Mouse (Mus musculus) hindbrain, embryonic 10.5 days (tissue): Measurements from ENCODE around the gene Glycam1. TPM values are rescaled to one million over a fixed set of nuclear protein-coding genes. Genes with fewer than 3 reads are reported as not detected.
A peak's percentile ranks its signal among the peaks of the same experiment; 100 is the strongest.
"Not testable (repeated sequence)": the region's sequence is repeated elsewhere in the genome, so short reads cannot be mapped to it uniquely, and the experiment has no call there.

ENCODE experiments used
- DNase-seq: peaks from one replicate; pipeline ENCODE4 v3.0.0-alpha.2; 2017; ENCODE audit warnings: low spot score
- H3K27ac ChIP-seq: fragments of 300-500 bp; sonication (generic); 2 replicates; pipeline ENCODE4 v1.5.1; 2016; ENCODE audit warnings: mild to moderate bottlenecking, moderate library complexity
- H3K27me3 ChIP-seq: fragments of 300-500 bp; sonication (generic); 2 replicates; pipeline ENCODE4 v1.6.1; 2016; ENCODE audit warnings: mild to moderate bottlenecking; ENCODE audit not compliant: poor library complexity, insufficient read depth, severe bottlenecking
- H3K36me3 ChIP-seq: fragments of 300-500 bp; sonication (generic); 2 replicates; pipeline ENCODE4 v1.6.1; 2016; ENCODE audit warnings: mild to moderate bottlenecking, moderate library complexity
- H3K4me1 ChIP-seq: fragments of 300-500 bp; sonication (generic); replicated peaks from 2 replicates; pipeline ENCODE4 v1.6.1; 2016; ENCODE audit warnings: mild to moderate bottlenecking
- H3K4me3 ChIP-seq: fragments of 300-500 bp; sonication (generic); 2 replicates; pipeline ENCODE4 v1.5.1; 2016; ENCODE audit warnings: mild to moderate bottlenecking, moderate library complexity
- H3K9me3 ChIP-seq: fragments of 300-500 bp; sonication (generic); 2 replicates; pipeline ENCODE4 v1.6.1; 2016; ENCODE audit warnings: mild to moderate bottlenecking, moderate library complexity
- WGBS: fragments of 180-500 bp; shearing (Covaris S2); methylation state at CpG from one replicate; pipeline ENCODE4 v1.1.7; 2016; 5-methylcytosine and 5-hydroxymethylcytosine counted together
- polyA plus RNA-seq: library from polyadenylated mRNA; unstranded; fragments of >200 nt; fragmentation: Nextera tagmentation; extraction: Ambion mirVana; gene quantifications from 2 replicates; pipeline ENCODE4 v1.2.1, GENCODE M21; 2016

The Glycam1 gene
- polyA plus RNA-seq = not detected in 2 replicates

DNA sequence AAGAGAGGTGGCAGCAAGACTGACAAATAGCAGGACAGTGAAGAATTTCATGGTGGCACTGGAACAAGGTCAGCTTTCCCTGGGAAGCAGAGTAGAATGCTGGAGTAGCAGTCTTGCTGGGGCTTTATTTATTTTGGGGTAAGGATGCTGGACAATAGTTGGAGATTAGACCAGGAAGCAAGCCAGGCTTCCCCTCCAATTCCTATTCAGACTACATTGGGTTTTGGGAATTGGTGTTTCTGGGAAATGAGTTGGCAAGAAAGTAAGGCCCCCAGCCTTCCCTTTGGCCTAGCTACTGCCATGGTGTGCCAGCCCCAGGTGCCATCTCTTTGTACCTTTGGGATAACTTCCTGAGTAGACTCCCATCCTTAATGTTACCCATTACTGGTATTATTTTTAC lies at the start of gene Glycam1:
Glycam1 (minus strand) TSS at position 101 of the 400 bp plus-strand sequence.
- Histone ChIP-seq H3K9me3 (no peaks in the 10 kb centered on the region), H3K4me3 (no peak within 1 kb of the TSS), H3K27me3 (no peaks in the 10 kb centered on the region), H3K27ac (no peak within 1 kb of the TSS), H3K4me1 (no peaks in the 10 kb centered on the region), H3K36me3 (no peaks in the 10 kb centered on the region)
- no peak for DNase-seq

DNA sequence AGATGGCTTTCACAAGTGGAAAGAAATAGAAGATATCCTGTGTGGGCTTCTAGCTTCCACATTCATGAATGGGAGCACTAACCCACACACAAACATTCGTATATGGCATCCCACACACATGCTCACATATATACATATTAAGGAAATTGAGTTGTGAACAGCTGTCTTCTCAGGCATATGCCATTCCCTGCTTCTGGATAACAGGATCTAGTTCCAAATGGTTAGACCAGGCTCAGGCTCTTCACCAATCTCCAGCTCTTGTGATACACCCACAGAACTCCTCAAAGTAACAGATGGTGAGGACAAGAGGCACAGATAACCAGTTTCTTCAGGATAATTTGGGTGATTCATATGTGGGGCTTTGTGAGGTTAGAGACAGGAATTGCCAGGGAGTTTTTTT lies 39.6 kb upstream of the Glycam1 start:
- Histone ChIP-seq H3K9me3 (peaks cover 5% of the 10 kb centered on the region; the same call in 1 of the 2 replicates), H3K27me3 (no peaks in the 10 kb centered on the region), H3K4me1 (no peaks in the 10 kb centered on the region), H3K27ac (no peak overlapping the region), H3K36me3 (no peaks in the 10 kb centered on the region), H3K4me3 (no peak overlapping the region)
- no peak for DNase-seq
- 86% methylated on average over 1 of the region's 1 CpGs for WGBS

DNA sequence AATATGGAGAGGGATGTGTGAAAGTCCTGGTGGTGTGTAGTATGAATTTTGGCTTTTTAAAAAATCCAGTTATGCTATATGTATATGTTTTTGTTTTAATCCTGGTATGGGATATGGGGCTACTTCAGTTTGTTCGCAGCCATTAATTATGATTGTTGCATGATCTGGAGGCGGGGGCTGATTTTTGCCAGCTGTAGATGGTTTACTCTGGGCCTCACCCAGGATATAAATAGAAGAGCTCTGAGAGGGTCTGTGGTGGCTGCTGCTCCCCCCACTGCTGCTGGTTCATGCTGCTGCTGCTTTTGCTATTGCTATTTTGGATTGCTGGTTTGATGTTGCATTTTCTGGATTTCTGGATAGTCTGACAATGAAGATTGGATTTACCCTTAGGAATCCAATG lies 25.9 kb upstream of the Glycam1 start:
- Histone ChIP-seq H3K27ac (no peak overlapping the region), H3K36me3 (no peaks in the 10 kb centered on the region), H3K27me3 (no peaks in the 10 kb centered on the region), H3K4me1 (no peaks in the 10 kb centered on the region), H3K9me3 (peaks cover 3% of the 10 kb centered on the region; the same call in 1 of the 2 replicates), H3K4me3 (no peak overlapping the region)
- no peak for DNase-seq
- WGBS = 95% methylated on average over 2 of the region's 2 CpGs

DNA sequence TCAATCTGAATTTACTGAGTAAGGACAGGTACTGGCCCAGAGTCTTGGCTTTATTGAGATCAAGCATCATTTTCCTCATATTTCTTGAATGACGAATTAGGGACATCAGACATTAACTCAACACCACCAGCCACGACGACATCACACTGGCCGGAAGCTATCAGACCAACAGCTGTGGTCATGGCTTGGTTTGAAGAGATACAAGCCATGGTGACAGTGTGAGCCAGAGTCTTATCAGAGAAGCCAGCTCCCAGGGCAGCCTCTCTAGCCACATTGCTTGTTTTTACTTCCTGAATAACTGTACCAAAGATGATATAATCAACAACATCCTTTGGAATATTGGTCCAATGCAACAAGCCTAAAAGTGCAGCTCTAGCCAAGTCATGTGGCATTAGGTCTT lies 22.9 kb upstream of the Glycam1 start:
- H3K9me3 ChIP-seq, H3K27me3 ChIP-seq, H3K4me3 ChIP-seq, H3K27ac ChIP-seq, DNase-seq, H3K36me3 ChIP-seq, H3K4me1 ChIP-seq: not testable (repeated sequence)
- WGBS = 90% methylated on average over 4 of the region's 4 CpGs

DNA sequence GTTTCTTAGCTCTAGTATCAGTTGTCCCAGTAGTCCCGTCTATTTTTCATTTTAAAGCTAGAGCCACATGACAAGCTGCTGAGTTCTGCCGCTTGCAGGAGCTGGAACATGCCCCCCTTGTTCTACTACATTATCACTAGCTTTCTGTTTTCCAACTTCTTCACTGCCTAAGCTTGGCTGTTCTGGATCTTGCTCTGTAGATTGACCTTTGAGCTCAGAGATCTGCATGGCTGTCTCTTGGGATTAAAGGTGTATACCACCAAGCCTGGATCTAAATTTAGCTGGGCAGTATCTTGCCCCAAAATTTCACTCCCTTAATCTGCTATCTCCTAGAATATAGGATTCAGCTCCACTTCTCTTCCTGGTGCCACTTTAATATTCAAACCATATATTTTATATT lies 21.0 kb upstream of the Glycam1 start:
- Histone ChIP-seq H3K4me3 (no peak overlapping the region), H3K4me1 (no peaks in the 10 kb centered on the region), H3K36me3 (no peaks in the 10 kb centered on the region), H3K27me3 (no peaks in the 10 kb centered on the region), H3K27ac (no peak overlapping the region), H3K9me3 (no peaks in the 10 kb centered on the region)
- no peak for DNase-seq
- 82% methylated on average over 2 of the region's 2 CpGs for WGBS

DNA sequence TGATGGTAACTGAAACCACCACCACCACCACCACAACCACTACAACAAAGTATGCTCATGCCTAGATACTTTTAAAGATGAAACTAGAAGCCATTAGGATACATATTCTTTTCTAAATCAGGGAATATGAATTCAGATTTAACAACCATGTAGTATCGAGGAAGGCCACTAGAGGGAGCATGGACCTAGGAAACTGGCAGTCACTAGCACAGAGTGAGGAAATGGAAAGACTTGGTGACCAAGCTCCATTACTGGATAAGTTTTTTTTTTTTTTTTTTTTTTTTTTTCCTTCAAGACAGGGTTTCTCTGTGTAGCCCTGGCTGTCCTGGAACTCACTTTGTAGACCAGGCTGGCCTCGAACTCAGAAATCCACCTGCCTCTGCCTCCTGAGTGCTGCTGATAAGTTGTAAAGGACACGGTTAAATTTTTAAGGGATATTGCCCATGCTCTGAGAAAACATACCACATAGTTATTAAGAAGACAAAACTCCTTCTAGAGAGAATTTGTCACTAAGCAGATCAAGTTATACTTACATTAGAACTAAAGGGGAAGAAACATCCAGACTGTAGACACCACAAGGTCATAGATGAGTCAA lies 12.7 kb downstream of the Glycam1 start:
- 44% methylated on average over 3 of the region's 3 CpGs for WGBS
- Histone ChIP-seq H3K36me3 (no peaks in the 10 kb centered on the region), H3K27ac (no peak overlapping the region), H3K27me3 (no peaks in the 10 kb centered on the region), H3K4me3 (no peak overlapping the region), H3K9me3 (no peaks in the 10 kb centered on the region), H3K4me1 (no peaks in the 10 kb centered on the region)
- DNase-seq = no peak

DNA sequence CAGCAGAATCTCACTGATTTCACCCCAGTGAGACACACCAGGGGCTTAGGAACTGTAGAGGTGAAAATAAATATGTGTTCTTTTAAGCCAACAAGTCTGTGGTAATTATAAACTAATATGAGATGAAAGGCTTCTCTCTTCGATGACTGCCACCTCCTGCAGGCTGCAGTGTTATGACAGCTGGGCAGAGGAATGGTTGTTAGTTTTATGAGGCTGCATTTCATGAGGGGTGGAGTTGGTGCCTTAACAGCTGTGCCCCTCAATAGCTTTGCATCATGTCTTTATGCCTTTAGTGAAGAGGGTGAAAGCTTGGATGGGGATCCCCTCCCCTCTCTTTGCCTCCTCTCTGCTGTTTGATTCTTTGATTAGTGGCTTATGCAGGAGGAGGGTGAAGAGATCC lies 13.8 kb downstream of the Glycam1 start:
- Histone ChIP-seq H3K27ac (no peak overlapping the region), H3K9me3 (no peaks in the 10 kb centered on the region), H3K4me1 (no peaks in the 10 kb centered on the region), H3K4me3 (no peak overlapping the region), H3K27me3 (no peaks in the 10 kb centered on the region), H3K36me3 (no peaks in the 10 kb centered on the region)
- 39% methylated on average over 1 of the region's 1 CpGs for WGBS
- no peak for DNase-seq

DNA sequence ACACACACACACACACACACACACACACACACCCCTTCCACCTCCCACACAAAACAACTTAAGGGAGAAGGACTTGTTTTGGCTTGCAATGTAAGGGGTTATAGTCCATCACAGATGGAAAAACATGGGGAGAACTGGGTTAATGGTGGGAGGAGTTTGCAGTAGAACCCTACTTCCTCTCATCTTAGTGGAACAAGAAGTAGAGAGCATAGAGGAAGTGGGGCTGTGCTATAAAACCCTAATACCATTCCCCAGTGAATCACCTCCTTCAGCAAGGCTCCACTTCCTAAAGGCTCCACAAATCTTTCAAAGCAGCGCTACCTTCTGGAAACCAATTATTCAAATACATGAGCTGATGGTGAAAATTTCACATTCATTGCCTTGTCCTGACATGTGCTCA lies 15.4 kb downstream of the Glycam1 start:
- WGBS = 86% methylated on average over 1 of the region's 1 CpGs
- H3K4me3 ChIP-seq = no peak overlapping the region
- no peak for DNase-seq
- H3K27ac ChIP-seq = no peak overlapping the region
- no peaks in the 10 kb centered on the region for H3K36me3 ChIP-seq
- no peaks in the 10 kb centered on the region for H3K4me1 ChIP-seq
- H3K27me3 ChIP-seq = no peaks in the 10 kb centered on the region
- no peaks in the 10 kb centered on the region for H3K9me3 ChIP-seq

DNA sequence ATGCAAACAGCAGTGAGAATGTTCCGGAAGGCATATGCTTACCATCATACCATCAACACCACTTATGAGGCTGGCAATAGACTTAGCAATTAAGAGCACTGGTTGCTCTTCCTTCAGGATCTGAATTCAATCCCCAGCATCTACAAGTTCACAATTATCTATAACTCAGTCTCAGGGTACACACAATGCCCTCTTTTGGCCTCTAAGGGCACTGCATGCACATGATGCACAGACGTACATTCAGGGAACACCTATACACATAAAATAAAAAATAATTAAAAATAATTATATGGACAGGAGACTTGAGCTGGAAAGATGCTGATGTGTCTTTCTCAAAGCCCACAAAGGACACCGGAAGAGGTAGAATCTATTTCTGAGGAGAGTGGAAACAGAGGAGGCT lies 16.9 kb downstream of the Glycam1 start:
- no peak overlapping the region for H3K27ac ChIP-seq
- no peak overlapping the region for H3K4me3 ChIP-seq
- no peaks in the 10 kb centered on the region for H3K9me3 ChIP-seq
- DNase-seq = no peak
- H3K4me1 ChIP-seq = 0 out of 2 replicates have a peak, but pooled peaks cover 5% of the 10 kb centered on the region
- no peaks in the 10 kb centered on the region for H3K27me3 ChIP-seq
- H3K36me3 ChIP-seq = no peaks in the 10 kb centered on the region
- WGBS = 81% methylated on average over 3 of the region's 3 CpGs

DNA sequence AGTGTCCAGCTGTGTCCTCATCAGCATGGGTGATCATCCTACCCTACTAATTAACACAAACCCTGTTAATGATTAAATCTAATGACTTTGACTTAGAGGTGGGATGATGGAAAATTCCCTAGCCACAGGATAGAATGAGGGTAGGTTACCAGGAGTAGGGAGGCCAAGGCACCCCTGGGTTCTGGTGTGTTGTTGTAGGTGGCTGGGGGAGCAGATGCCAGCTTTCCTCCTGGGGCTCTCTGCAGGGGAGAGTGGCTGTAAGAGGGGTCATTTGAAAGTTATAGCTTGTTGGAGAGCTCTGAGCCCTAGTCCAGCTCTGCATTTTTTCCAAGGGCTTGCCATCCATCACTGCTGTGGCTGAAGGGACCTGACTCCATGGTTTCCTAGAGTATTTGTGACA lies 22.4 kb downstream of the Glycam1 start:
- Histone ChIP-seq H3K27me3 (peaks cover 27% of the 10 kb centered on the region), H3K4me1 (peaks cover 22% of the 10 kb centered on the region), H3K27ac (no peak overlapping the region), H3K36me3 (no peaks in the 10 kb centered on the region), H3K9me3 (no peaks in the 10 kb centered on the region), H3K4me3 (no peak overlapping the region)
- no peak for DNase-seq

DNA sequence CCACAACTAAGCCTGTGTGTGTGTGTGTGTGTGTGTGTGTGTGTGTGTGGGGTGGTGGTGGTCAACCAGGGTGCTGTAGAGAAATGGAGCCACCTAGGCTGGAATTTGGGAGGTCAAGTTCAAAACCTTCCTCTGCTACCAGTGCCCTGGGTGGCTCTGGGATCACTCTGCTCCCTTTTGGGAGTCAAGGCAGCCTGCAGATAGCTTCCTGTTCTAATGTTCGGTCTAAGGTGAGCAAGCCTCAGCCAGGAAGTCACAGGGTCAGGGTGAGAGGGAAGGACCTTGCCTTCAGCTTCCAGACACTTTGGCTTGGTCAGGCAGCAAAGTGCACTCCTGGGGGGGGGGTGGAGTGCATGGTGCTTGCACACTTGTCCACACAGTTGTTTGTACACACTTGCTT lies 24.2 kb downstream of the Glycam1 start:
- Histone ChIP-seq H3K4me3 (no peak overlapping the region), H3K36me3 (no peaks in the 10 kb centered on the region), H3K27me3 (peaks cover 44% of the 10 kb centered on the region), H3K27ac (no peak overlapping the region), H3K9me3 (no peaks in the 10 kb centered on the region), H3K4me1 (peaks cover 35% of the 10 kb centered on the region)
- DNase-seq = no peak
- WGBS = 75% methylated on average over 1 of the region's 1 CpGs

DNA sequence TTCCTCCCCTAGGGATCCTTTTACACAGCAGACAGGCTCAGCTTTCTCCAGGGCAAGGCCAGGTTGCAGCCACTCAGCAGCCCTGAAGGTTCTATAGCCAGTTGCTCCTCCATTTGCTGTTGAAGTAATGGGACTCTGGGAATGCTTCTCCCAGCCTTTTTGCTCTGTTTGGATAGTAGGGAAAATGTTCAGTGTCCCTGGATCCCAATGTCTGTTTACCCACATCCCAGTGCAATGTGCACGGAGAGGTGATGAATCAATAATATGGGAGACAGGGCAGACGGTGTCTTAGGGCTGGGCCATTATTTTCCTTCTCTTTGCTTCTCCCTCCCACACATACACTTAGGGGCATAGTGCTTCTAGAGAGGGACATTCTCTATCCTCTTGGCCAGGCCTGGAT lies 25.6 kb downstream of the Glycam1 start:
- H3K4me1 ChIP-seq = peaks cover 48% of the 10 kb centered on the region
- H3K36me3 ChIP-seq = no peaks in the 10 kb centered on the region
- no peak overlapping the region for H3K27ac ChIP-seq
- 64% methylated on average over 2 of the region's 2 CpGs for WGBS
- DNase-seq = no peak
- H3K9me3 ChIP-seq = no peaks in the 10 kb centered on the region
- H3K4me3 ChIP-seq = no peak overlapping the region
- peaks cover 50% of the 10 kb centered on the region for H3K27me3 ChIP-seq

DNA sequence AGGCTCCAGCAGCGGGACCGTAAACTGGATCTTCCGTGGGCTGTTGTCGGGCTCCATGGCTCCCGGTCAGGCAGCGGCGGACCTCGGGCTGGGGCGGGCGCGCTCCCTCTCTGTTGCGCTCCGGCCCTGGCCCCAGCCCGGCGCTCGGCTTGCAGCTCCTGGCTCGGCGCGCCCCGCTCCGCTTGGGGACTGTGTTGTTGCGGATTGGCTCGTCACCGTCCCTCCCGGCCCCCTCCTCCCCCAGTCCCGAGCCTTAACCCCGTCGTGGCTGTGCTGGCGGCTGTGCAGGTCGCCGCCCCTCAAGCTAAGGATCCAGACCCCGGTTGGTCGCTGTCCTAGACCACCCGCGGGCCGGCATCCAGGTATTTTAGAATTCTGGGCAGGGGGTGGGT lies 27.1 kb downstream of the Glycam1 start, which contains the start of gene Ppp1r1a:
Ppp1r1a (minus strand) TSS at position 182 of the 392 bp plus-strand sequence.
- WGBS = under 1% methylated on average over 36 of the region's 36 CpGs

More for the DNA sequence above, 27.1 kb downstream of the Glycam1 start, which contains the start of gene Ppp1r1a:
- no peaks in the 10 kb centered on the region for H3K36me3 ChIP-seq
- H3K27me3 ChIP-seq = peaks cover 50% of the 10 kb centered on the region
- peak within 1 kb of the TSS; percentile 88 for H3K27ac ChIP-seq
- peaks cover 48% of the 10 kb centered on the region for H3K4me1 ChIP-seq
- H3K4me3 ChIP-seq = peak within 1 kb of the TSS; percentile 75
- no peaks in the 10 kb centered on the region for H3K9me3 ChIP-seq
- DNase-seq = peak; percentile 82
